Mouse (Mus musculus) kidney, adult 2 months (tissue): ENCODE measurements at regions not wholly inside any gene's neighbourhood (a gene's known extent, or its start where the extent isn't known, plus 50 kb on each side); places are given as distances from the start of the nearest gene placed in this dataset.
"Not testable (repeated sequence)": the region's sequence is repeated elsewhere in the genome, so short reads cannot be mapped to it uniquely, and the experiment has no call there.

Source experiments
- DNase-seq: peaks from one replicate; pipeline ENCODE4 v3.0.0; 2021
- H3K27ac ChIP-seq: fragments of 200-500 bp; 2 replicates; pipeline ENCODE4 v1.5.1; 2012; ENCODE audit warnings: low read depth, low read length, control low read depth, inconsistent platforms; ENCODE audit not compliant: insufficient read depth
- H3K27me3 ChIP-seq: fragments of 200-500 bp; replicated peaks from 2 replicates; pipeline ENCODE4 v1.6.1; 2012; ENCODE audit warnings: mild to moderate bottlenecking, moderate library complexity, low read length, inconsistent platforms; ENCODE audit not compliant: control insufficient read depth, insufficient read depth
- H3K36me3 ChIP-seq: fragments of 200-500 bp; 2 replicates; pipeline ENCODE4 v1.6.1; 2012; ENCODE audit warnings: mild to moderate bottlenecking, moderate library complexity, low read length, inconsistent platforms; ENCODE audit not compliant: control insufficient read depth, insufficient read depth
- H3K4me1 ChIP-seq: fragments of 200-500 bp; 2 replicates; pipeline ENCODE4 v1.6.1; 2011; ENCODE audit warnings: low read length; ENCODE audit not compliant: control insufficient read depth, insufficient read depth
- H3K4me3 ChIP-seq: fragments of 200-500 bp; 2 replicates; pipeline ENCODE4 v1.5.1; 2011; ENCODE audit warnings: mild to moderate bottlenecking, low read depth, low read length, control low read depth; ENCODE audit not compliant: insufficient read depth
- CTCF ChIP-seq: fragments of 200-500 bp; conservative IDR thresholded peaks from 2 replicates; pipeline ENCODE4 v1.5.1; 2011; ENCODE audit warnings: low read depth, mild to moderate bottlenecking, control low read depth, low read length, moderate library complexity, mixed read lengths; ENCODE audit not compliant: insufficient read depth, insufficient read length
- POLR2A ChIP-seq: fragments of 200-500 bp; IDR thresholded peaks from one replicate; pipeline ENCODE4 v1.6.1; 2011; ENCODE audit warnings: low read depth, low read length, control low read depth
- WGBS: fragments of 180-500 bp; shearing (Covaris S2); methylation state at CpG from one replicate; pipeline ENCODE4 v1.1.7; 2018; 5-methylcytosine and 5-hydroxymethylcytosine counted together

GRCm38 (mm10) chr19:49314229-49314628, 1108.4 kb downstream of the Sorcs3 start:
- 47% methylated on average over 1 of the region's 1 CpGs for WGBS
- no peaks in the 10 kb centered on the region for H3K4me1 ChIP-seq
- peak; percentile 47 for DNase-seq
- H3K27me3 ChIP-seq: no peaks in the 10 kb centered on the region
- H3K27ac ChIP-seq: no peak overlapping the region
- no peaks in the 10 kb centered on the region for H3K36me3 ChIP-seq
- H3K4me3 ChIP-seq: no peak overlapping the region
- TF ChIP-seq POLR2A: no peak
- no peak for TF ChIP-seq CTCF

- H3K27me3 ChIP-seq: no peaks in the 10 kb centered on the region
- no peaks in the 10 kb centered on the region for H3K36me3 ChIP-seq
- H3K27ac ChIP-seq: no peak overlapping the region
- 81% methylated on average over 3 of the region's 3 CpGs for WGBS
- no peaks in the 10 kb centered on the region for H3K4me1 ChIP-seq
- no peak for DNase-seq
- no peak overlapping the region for H3K4me3 ChIP-seq
- no peak for TF ChIP-seq POLR2A
- TF ChIP-seq CTCF: no peak; the same call in 1 of the 2 replicates
These were observed 1153.8 kb downstream of the Sorcs3 start for GRCm38 (mm10) chr19:49359642-49360041.

DNA sequence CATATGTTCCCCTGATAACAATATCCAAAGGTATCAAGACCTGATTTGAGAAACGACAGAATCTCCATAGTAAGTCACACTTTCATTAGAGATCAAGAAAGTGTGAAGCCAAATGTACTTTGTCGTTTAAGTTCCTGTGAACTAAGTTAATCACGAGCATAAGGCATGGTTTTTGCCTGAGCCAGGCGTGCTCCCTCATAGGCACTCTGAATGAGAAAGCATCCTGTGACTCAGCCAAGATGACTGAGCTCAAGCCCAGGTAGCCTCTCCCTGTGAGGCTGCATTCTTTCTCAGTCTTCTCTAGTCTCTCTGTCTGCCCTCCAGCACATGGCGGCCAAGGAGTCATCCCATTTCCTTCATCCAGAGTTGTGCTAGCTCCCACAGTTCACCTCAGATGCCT, 1154.9 kb downstream of the Sorcs3 start:
- Histone ChIP-seq H3K36me3 (no peaks in the 10 kb centered on the region), H3K27ac (no peak overlapping the region), H3K27me3 (no peaks in the 10 kb centered on the region), H3K4me1 (no peaks in the 10 kb centered on the region), H3K4me3 (no peak overlapping the region)
- DNase-seq: no peak
- TF ChIP-seq POLR2A (no peak), CTCF (no peak)
- 85% methylated on average over 5 of the region's 5 CpGs for WGBS

GRCm38 (mm10) chr19:49361116-49361515, 1155.3 kb downstream of the Sorcs3 start:
- H3K27me3 ChIP-seq, H3K4me3 ChIP-seq, DNase-seq, H3K4me1 ChIP-seq, H3K27ac ChIP-seq, H3K36me3 ChIP-seq: not testable (repeated sequence)
- WGBS: 71% methylated on average over 10 of the region's 11 CpGs

GRCm38 (mm10) chr19:49372921-49373320, 1167.1 kb downstream of the Sorcs3 start:
- Histone ChIP-seq H3K27ac (no peak overlapping the region), H3K27me3 (no peaks in the 10 kb centered on the region), H3K4me3 (no peak overlapping the region), H3K4me1 (no peaks in the 10 kb centered on the region), H3K36me3 (no peaks in the 10 kb centered on the region)
- TF ChIP-seq POLR2A (no peak), CTCF (no peak)
- WGBS: 36% methylated on average over 1 of the region's 1 CpGs
- no peak for DNase-seq

DNA sequence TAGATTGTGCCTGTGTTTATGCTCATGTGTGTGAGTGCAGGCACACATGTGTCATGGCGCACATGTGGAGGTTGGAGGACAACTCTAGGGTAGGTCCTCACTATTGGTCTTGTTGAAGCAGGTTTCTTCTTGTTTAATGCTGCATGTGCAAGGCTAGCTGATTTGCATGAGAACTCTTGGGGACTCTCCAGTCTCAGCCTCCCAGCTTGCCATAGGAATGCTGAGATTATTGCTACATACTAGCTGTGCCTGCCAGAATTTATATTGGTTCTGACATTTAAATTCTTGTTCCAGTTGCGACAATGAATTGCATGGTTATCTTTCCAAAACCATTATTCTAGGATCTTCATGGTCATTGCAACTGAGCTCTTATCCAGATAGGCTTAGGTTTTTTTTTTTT, 1168.5 kb downstream of the Sorcs3 start:
- H3K4me1 ChIP-seq: no peaks in the 10 kb centered on the region
- WGBS: 88% methylated on average over 2 of the region's 2 CpGs
- no peak overlapping the region for H3K4me3 ChIP-seq
- H3K36me3 ChIP-seq: no peaks in the 10 kb centered on the region
- TF ChIP-seq POLR2A (no peak), CTCF (no peak)
- H3K27ac ChIP-seq: no peak overlapping the region
- no peak for DNase-seq
- H3K27me3 ChIP-seq: no peaks in the 10 kb centered on the region

DNA sequence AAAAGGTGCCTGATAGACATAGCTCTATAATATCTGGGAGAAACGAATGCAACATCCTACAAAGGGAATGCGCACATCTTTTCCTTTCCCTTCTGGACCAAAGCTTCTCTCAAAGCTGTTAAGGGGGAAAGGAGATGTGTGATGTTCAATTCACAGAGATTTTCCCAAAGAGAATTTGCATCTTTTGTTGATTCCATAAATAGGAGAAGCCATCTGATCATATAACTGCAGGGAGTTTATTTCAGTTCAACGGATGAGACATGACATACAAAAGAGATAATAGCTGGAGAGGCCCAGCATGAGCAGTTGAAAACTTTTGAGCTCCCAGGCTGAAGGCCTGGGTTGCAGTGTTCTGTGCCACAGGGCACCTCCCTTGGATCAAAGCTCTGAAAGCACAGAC, 1169.1 kb downstream of the Sorcs3 start:
- WGBS: 90% methylated on average over 3 of the region's 3 CpGs
- H3K36me3 ChIP-seq: no peaks in the 10 kb centered on the region
- TF ChIP-seq POLR2A (no peak), CTCF (no peak)
- no peak overlapping the region for H3K4me3 ChIP-seq
- no peak overlapping the region for H3K27ac ChIP-seq
- DNase-seq: no peak
- no peaks in the 10 kb centered on the region for H3K4me1 ChIP-seq
- H3K27me3 ChIP-seq: no peaks in the 10 kb centered on the region

DNA sequence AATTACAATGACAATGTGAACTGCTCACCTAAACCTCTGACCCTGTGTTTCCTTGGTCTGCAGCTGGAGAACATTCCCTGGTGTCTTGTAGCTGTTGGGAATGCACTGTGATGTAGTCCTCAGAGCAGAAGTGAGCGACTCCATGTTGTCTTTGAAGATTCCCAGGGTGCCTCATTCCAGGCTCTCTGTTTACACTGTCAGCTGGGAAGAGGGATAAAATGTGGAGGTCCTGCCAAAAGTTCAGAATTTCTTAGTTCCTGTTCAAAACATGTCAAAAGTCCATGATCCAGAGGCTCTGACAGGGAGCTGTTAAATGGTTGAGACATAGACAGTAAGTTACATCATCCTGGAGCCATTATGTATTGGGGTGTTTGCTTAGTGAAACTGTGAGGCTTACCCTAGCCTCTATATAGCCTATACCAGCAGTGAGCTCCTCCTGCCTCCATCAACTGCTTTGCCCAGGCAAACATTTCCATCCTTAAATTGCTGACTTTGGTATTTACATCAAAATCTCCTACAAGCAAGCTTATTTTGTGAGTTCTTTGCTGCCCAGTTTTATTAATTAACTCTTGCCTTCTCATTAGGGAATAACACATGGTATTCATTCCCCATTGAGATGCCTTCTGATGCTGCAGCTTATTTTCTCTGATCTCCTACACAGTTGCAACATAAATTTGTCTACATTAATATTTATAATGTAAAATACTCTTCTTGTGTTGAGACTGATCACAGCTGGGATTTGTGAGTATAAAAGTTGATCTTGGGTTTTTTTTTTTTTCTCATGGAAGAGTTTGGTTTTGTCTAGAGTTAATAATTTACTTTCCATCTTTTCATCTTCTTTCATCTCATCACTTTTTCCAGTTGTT, 1170.2 kb downstream of the Sorcs3 start:
- Histone ChIP-seq H3K4me1 (no peaks in the 10 kb centered on the region), H3K36me3 (no peaks in the 10 kb centered on the region), H3K4me3 (no peak overlapping the region), H3K27ac (no peak overlapping the region), H3K27me3 (no peaks in the 10 kb centered on the region)
- WGBS: 38% methylated on average over 1 of the region's 1 CpGs
- TF ChIP-seq POLR2A: no peak
- no peak for TF ChIP-seq CTCF
- DNase-seq: no peak
